Mouse (Mus musculus) ES-E14 (cell line): Measurements from ENCODE around the gene Esrrg.

Experiments
- CHD2 ChIP-seq: IDR thresholded peaks from 2 replicates; pipeline ENCODE4 v1.6.1; 2014; ENCODE audit warnings: mild to moderate bottlenecking, low read depth, low read length, inconsistent platforms
- MAFK ChIP-seq: IDR thresholded peaks from 2 replicates; pipeline ENCODE4 v1.6.1; 2014; ENCODE audit warnings: mild to moderate bottlenecking, low read depth, low read length, inconsistent platforms; ENCODE audit not compliant: insufficient read depth
- ZC3H11A ChIP-seq: IDR thresholded peaks from 2 replicates; pipeline ENCODE4 v1.6.1; 2012; ENCODE audit warnings: low read depth, mild to moderate bottlenecking, inconsistent platforms, low read length, borderline replicate concordance
- ZNF384 ChIP-seq: IDR thresholded peaks from 2 replicates; pipeline ENCODE4 v1.6.1; 2012; ENCODE audit warnings: low read depth, low read length, inconsistent platforms

GRCm38 (mm10) chr1:187652445-187652844, 43.9 kb downstream of the Esrrg start:
- TF ChIP-seq ZC3H11A (no peak), ZNF384 (no peak), MAFK (no peak), CHD2 (no peak)
